Mouse (Mus musculus) forebrain, embryonic 15.5 days (tissue): Measurements from ENCODE around the gene Zdhhc19. TPM values are rescaled to one million over a fixed set of nuclear protein-coding genes. Genes with fewer than 3 reads are reported as not detected.

Experiments
- ATAC-seq: fragments of 200-750 bp; cut with Nextera tagmentation; replicated peaks from 2 replicates; pipeline ENCODE4 v1.8.0; 2017; ENCODE audit warnings: mild to moderate bottlenecking, moderate TSS enrichment, moderate library complexity
- H3K27ac ChIP-seq: fragments of 300-500 bp; sonication (generic); replicated peaks from 2 replicates; pipeline ENCODE4 v1.5.1; 2015; ENCODE audit warnings: mild to moderate bottlenecking, inconsistent platforms
- H3K27me3 ChIP-seq: fragments of 300-500 bp; sonication (generic); 2 replicates; pipeline ENCODE4 v1.6.1; 2015; ENCODE audit warnings: inconsistent platforms
- H3K36me3 ChIP-seq: fragments of 300-500 bp; sonication (generic); 2 replicates; pipeline ENCODE4 v1.6.1; 2015; ENCODE audit warnings: mild to moderate bottlenecking, inconsistent platforms
- H3K4me1 ChIP-seq: fragments of 300-500 bp; sonication (generic); 2 replicates; pipeline ENCODE4 v1.6.1; 2015; ENCODE audit warnings: inconsistent platforms
- H3K4me2 ChIP-seq: fragments of 300-500 bp; sonication (generic); replicated peaks from 2 replicates; pipeline ENCODE4 v1.6.1; 2015; ENCODE audit warnings: mild to moderate bottlenecking, inconsistent platforms
- H3K4me3 ChIP-seq: fragments of 300-500 bp; sonication (generic); 2 replicates; pipeline ENCODE4 v1.5.1; 2015; ENCODE audit warnings: mild to moderate bottlenecking, inconsistent platforms
- H3K9ac ChIP-seq: fragments of 300-500 bp; sonication (generic); replicated peaks from 2 replicates; pipeline ENCODE4 v1.6.1; 2015; ENCODE audit warnings: mild to moderate bottlenecking, inconsistent platforms
- H3K9me3 ChIP-seq: fragments of 300-500 bp; sonication (generic); 2 replicates; pipeline ENCODE4 v1.6.1; 2016; ENCODE audit warnings: inconsistent platforms
- WGBS: fragments of 180-500 bp; shearing (Covaris S2); methylation state at CpG from one replicate; pipeline ENCODE4 v1.1.7; 2015; ENCODE audit warnings: mixed read lengths; 5-methylcytosine and 5-hydroxymethylcytosine counted together
- polyA plus RNA-seq: library from polyadenylated mRNA; unstranded; fragments of >200 nt; fragmentation: Nextera tagmentation; extraction: Ambion mirVana; gene quantifications from 2 replicates; pipeline ENCODE4 v1.2.1, GENCODE M21; 2015

The Zdhhc19 gene
- polyA plus RNA-seq: not detected in 2 replicates

- no peak for ATAC-seq
Observed at GRCm38 (mm10) chr16:32495965-32496364, at the start of gene Zdhhc19. Gene Zdhhc19 (plus strand): TSS chr16:32496265.

GRCm38 (mm10) chr16:32446563-32447138, 49.4 kb upstream of the Zdhhc19 start:
- 78% methylated on average over 2 of the region's 2 CpGs for WGBS
- H3K36me3 ChIP-seq: no peaks in the 10 kb centered on the region; the same call in 1 of the 2 replicates
- H3K4me2 ChIP-seq: no peak overlapping the region
- no peak for ATAC-seq
- no peaks in the 10 kb centered on the region for H3K9me3 ChIP-seq
- H3K4me1 ChIP-seq: no peaks in the 10 kb centered on the region
- H3K9ac ChIP-seq: no peak overlapping the region
- H3K27me3 ChIP-seq: no peaks in the 10 kb centered on the region
- no peak overlapping the region for H3K4me3 ChIP-seq
- H3K27ac ChIP-seq: no peak overlapping the region

More at GRCm38 (mm10) chr16:32495965-32496364, at the start of gene Zdhhc19:
- H3K9me3 ChIP-seq: no peaks in the 10 kb centered on the region
- no peaks in the 10 kb centered on the region for H3K27me3 ChIP-seq
- H3K4me2 ChIP-seq: no peak within 1 kb of the TSS
- H3K9ac ChIP-seq: no peak within 1 kb of the TSS
- no peak within 1 kb of the TSS for H3K27ac ChIP-seq
- H3K4me3 ChIP-seq: no peak within 1 kb of the TSS
- WGBS: 78% methylated on average over 3 of the region's 3 CpGs
- H3K4me1 ChIP-seq: peaks cover 6% of the 10 kb centered on the region; the same call in 1 of the 2 replicates
- no peaks in the 10 kb centered on the region for H3K36me3 ChIP-seq

GRCm38 (mm10) chr16:32449665-32450064, 46.4 kb upstream of the Zdhhc19 start:
- no peak overlapping the region for H3K4me3 ChIP-seq
- no peak for ATAC-seq
- no peak overlapping the region for H3K4me2 ChIP-seq
- H3K36me3 ChIP-seq: peaks cover 15% of the 10 kb centered on the region; the same call in 1 of the 2 replicates
- H3K4me1 ChIP-seq: no peaks in the 10 kb centered on the region
- H3K27me3 ChIP-seq: no peaks in the 10 kb centered on the region
- no peak overlapping the region for H3K9ac ChIP-seq
- no peak overlapping the region for H3K27ac ChIP-seq
- no peaks in the 10 kb centered on the region for H3K9me3 ChIP-seq
- 87% methylated on average over 3 of the region's 3 CpGs for WGBS

GRCm38 (mm10) chr16:32450133-32450532, 45.9 kb upstream of the Zdhhc19 start:
- H3K4me2 ChIP-seq: no peak overlapping the region
- H3K9ac ChIP-seq: no peak overlapping the region
- WGBS: 97% methylated on average over 2 of the region's 2 CpGs
- no peak overlapping the region for H3K4me3 ChIP-seq
- H3K9me3 ChIP-seq: no peaks in the 10 kb centered on the region
- ATAC-seq: no peak
- H3K36me3 ChIP-seq: peaks cover 19% of the 10 kb centered on the region; the same call in 1 of the 2 replicates
- H3K27ac ChIP-seq: no peak overlapping the region
- no peaks in the 10 kb centered on the region for H3K27me3 ChIP-seq
- H3K4me1 ChIP-seq: no peaks in the 10 kb centered on the region

- H3K9ac ChIP-seq: no peak overlapping the region
- WGBS: 95% methylated on average over 8 of the region's 8 CpGs
- H3K4me2 ChIP-seq: no peak overlapping the region
- H3K27ac ChIP-seq: no peak overlapping the region
- H3K27me3 ChIP-seq: no peaks in the 10 kb centered on the region
- H3K36me3 ChIP-seq: peaks cover 25% of the 10 kb centered on the region
- H3K4me3 ChIP-seq: no peak overlapping the region
- no peaks in the 10 kb centered on the region for H3K9me3 ChIP-seq
- no peak for ATAC-seq
- H3K4me1 ChIP-seq: no peaks in the 10 kb centered on the region
Observed at GRCm38 (mm10) chr16:32453102-32453501, 43.0 kb upstream of the Zdhhc19 start.

- 91% methylated on average over 5 of the region's 5 CpGs for WGBS
- no peak for ATAC-seq
- no peak overlapping the region for H3K4me2 ChIP-seq
- H3K27me3 ChIP-seq: no peaks in the 10 kb centered on the region
- H3K4me3 ChIP-seq: no peak overlapping the region
- peaks cover 30% of the 10 kb centered on the region for H3K36me3 ChIP-seq
- H3K9ac ChIP-seq: no peak overlapping the region
- H3K4me1 ChIP-seq: no peaks in the 10 kb centered on the region
- no peaks in the 10 kb centered on the region for H3K9me3 ChIP-seq
- H3K27ac ChIP-seq: no peak overlapping the region
Observed at GRCm38 (mm10) chr16:32454646-32455045, 41.4 kb upstream of the Zdhhc19 start.

- Histone ChIP-seq H3K27me3 (no peaks in the 10 kb centered on the region), H3K36me3 (peaks cover 30% of the 10 kb centered on the region), H3K4me3 (no peak overlapping the region), H3K4me2 (no peak overlapping the region), H3K4me1 (no peaks in the 10 kb centered on the region), H3K9ac (no peak overlapping the region), H3K27ac (no peak overlapping the region), H3K9me3 (no peaks in the 10 kb centered on the region)
- ATAC-seq: no peak
Observed at GRCm38 (mm10) chr16:32456086-32456485, 40.0 kb upstream of the Zdhhc19 start.

- Histone ChIP-seq H3K9me3 (no peaks in the 10 kb centered on the region), H3K4me1 (no peaks in the 10 kb centered on the region), H3K4me3 (no peak overlapping the region), H3K27me3 (no peaks in the 10 kb centered on the region), H3K36me3 (peaks cover 30% of the 10 kb centered on the region), H3K9ac (no peak overlapping the region), H3K27ac (no peak overlapping the region), H3K4me2 (no peak overlapping the region)
- 93% methylated on average over 1 of the region's 1 CpGs for WGBS
- no peak for ATAC-seq
Observed at GRCm38 (mm10) chr16:32456761-32457160, 39.3 kb upstream of the Zdhhc19 start.

GRCm38 (mm10) chr16:32457589-32458386, 38.3 kb upstream of the Zdhhc19 start:
- 67% methylated on average over 10 of the region's 10 CpGs for WGBS

GRCm38 (mm10) chr16:32460518-32460917, 35.5 kb upstream of the Zdhhc19 start:
- 61% methylated on average over 4 of the region's 4 CpGs for WGBS
- H3K4me3 ChIP-seq: no peak overlapping the region
- peaks cover 25% of the 10 kb centered on the region for H3K36me3 ChIP-seq

More at GRCm38 (mm10) chr16:32457589-32458386, 38.3 kb upstream of the Zdhhc19 start:
- ATAC-seq: no peak
- Histone ChIP-seq H3K4me3 (no peak overlapping the region), H3K9me3 (no peaks in the 10 kb centered on the region), H3K27ac (no peak overlapping the region), H3K4me2 (no peak overlapping the region), H3K27me3 (no peaks in the 10 kb centered on the region), H3K4me1 (no peaks in the 10 kb centered on the region), H3K36me3 (peaks cover 25% of the 10 kb centered on the region), H3K9ac (no peak overlapping the region)

GRCm38 (mm10) chr16:32461713-32462112, 34.4 kb upstream of the Zdhhc19 start:
- peaks cover 24% of the 10 kb centered on the region for H3K36me3 ChIP-seq
- H3K9me3 ChIP-seq: no peaks in the 10 kb centered on the region
- ATAC-seq: no peak
- H3K9ac ChIP-seq: no peak overlapping the region
- H3K27me3 ChIP-seq: no peaks in the 10 kb centered on the region
- 96% methylated on average over 5 of the region's 5 CpGs for WGBS
- H3K27ac ChIP-seq: no peak overlapping the region
- H3K4me1 ChIP-seq: no peaks in the 10 kb centered on the region
- no peak overlapping the region for H3K4me2 ChIP-seq
- H3K4me3 ChIP-seq: no peak overlapping the region

More at GRCm38 (mm10) chr16:32460518-32460917, 35.5 kb upstream of the Zdhhc19 start:
- Histone ChIP-seq H3K4me1 (no peaks in the 10 kb centered on the region), H3K27me3 (no peaks in the 10 kb centered on the region), H3K4me2 (no peak overlapping the region), H3K27ac (no peak overlapping the region), H3K9me3 (no peaks in the 10 kb centered on the region), H3K9ac (no peak overlapping the region)
- ATAC-seq: no peak

- no peaks in the 10 kb centered on the region for H3K4me1 ChIP-seq
- no peak overlapping the region for H3K27ac ChIP-seq
- ATAC-seq: no peak
- H3K36me3 ChIP-seq: peaks cover 29% of the 10 kb centered on the region
- H3K4me3 ChIP-seq: no peak overlapping the region
- H3K4me2 ChIP-seq: no peak overlapping the region
- no peaks in the 10 kb centered on the region for H3K9me3 ChIP-seq
- WGBS: 97% methylated on average over 16 of the region's 16 CpGs
- no peaks in the 10 kb centered on the region for H3K27me3 ChIP-seq
- H3K9ac ChIP-seq: no peak overlapping the region
Observed at GRCm38 (mm10) chr16:32462950-32463349, 33.1 kb upstream of the Zdhhc19 start.
